Mouse (Mus musculus) kidney, postnatal 14 days (tissue): ENCODE results near the gene Gm572.
A peak's percentile ranks its signal among the peaks of the same experiment; 100 is the strongest.

Experiments used
- DNase-seq: peaks from one replicate; pipeline ENCODE4 v3.0.0; 2022; ENCODE audit warnings: mixed read lengths

Gene Gm572

GRCm38 (mm10) chr4:148625756-148626622 is 17.1 kb upstream of the Gm572 start:
- DNase-seq, result peak; percentile 29

GRCm38 (mm10) chr4:148626623-148627185 is 16.4 kb upstream of the Gm572 start, which contains the start of gene Tardbp:
Tardbp (minus strand) TSS chr4:148627019.
- peak; percentile 98 for DNase-seq

GRCm38 (mm10) chr4:148627246-148627645 is 15.9 kb upstream of the Gm572 start:
- no peak for DNase-seq

DNA sequence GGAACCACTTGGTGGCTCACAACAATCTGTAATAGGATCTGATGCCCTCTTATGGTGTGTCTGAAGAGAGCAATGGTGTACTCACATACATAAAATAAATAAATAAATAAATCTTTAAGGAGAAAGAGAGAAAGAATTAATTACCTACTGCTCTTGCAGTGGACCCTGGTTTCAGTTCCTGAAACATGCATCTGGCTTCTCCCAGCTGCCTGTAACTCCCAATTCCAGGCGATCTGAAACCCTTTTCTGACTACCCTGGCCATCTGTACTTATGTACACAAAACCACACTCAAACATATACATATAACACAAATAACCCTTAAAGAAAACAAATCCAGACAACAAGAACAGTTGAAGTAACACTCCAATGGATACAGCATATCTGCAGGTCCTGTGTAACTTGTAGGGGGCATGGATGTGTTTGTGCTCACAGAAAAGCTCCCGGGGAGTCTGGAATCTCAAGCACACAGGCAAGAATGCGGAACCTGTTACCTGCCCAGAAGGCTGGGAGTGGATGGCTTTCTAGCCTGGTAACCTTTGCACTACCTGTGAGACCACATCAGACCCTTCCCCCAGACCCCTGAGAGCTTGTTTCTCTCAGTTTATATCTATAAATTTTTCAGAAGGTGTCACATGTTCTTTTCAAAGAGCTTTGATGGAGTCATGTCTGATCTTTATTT is 11.0 kb upstream of the Gm572 start:
- peak; percentile 61 for DNase-seq

DNA sequence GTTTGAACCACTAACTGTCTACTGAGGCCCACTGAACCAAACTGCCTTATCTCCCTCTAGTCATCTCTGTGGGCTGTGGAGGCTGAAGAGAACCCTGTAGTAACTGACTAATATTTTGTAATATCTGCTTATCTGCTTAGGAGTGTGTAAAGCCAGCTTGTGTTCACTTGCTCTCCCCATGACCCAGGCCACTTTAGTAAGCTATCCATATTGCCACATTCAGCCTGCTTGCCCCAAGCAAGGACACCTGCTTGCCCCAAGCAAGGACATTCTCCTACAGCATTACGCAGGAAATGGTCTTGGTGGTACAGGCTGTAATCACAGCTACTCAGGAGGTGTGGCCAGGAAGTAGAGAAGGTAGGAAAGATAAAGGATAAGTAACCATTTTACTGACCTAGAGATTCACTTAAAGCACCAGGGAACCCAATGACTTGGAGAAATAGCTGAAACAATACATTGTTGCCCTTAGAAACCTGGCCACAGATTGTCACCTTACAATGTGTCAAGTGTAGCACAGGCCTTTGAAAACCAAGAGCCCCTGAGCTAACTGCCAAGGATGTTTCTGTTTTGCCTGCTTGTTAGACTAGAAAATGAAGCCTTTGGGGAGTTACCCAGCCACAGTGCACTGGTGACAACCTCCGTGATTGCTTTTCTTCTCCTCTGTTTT is 9.6 kb upstream of the Gm572 start:
- DNase-seq, result no peak

DNA sequence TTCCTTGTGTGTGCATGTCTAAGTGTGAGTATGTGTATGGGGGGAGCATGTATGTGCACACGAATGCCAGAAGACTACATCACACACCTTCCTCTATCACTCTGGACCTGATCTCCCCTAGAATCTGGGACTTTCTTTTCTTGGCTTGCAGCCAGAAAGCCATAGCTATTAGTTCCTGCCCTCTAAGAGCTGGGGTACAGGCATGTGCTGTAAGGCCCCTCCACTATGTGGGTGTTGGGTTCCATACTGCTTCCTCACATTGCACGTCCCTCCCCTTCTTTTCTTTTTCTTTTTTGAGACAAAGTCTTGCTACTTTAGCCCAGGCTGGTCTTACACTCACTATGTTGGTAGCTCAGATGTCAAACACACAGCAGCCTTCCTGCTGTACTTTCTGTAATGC is 7.8 kb upstream of the Gm572 start:
- no peak for DNase-seq

GRCm38 (mm10) chr4:148638302-148638701 is 4.8 kb upstream of the Gm572 start:
- no peak for DNase-seq

DNA sequence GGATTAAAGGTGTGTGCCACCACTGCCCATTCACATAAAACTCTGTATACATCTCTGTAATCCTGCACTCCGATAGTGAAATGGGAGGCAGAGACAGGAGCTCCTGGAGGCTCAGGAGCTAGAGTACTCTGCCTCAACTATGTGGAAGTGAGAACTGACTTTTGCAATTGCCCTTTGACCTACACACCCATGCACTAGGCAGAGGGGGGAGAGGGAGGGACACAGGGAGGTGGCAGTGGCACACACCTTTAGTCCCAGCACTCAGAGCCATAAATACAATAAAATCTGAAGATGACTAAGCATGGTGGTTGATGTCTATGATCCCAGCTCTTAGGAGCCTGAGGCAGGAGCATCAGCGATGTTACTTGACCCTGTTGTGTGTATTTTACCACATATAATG is 3.7 kb upstream of the Gm572 start:
- DNase-seq, result no peak

GRCm38 (mm10) chr4:148641121-148641520 is 2.0 kb upstream of the Gm572 start:
- peak; percentile 77 for DNase-seq

- peak; percentile 86 for DNase-seq
These were observed 1.0 kb downstream of the Gm572 start for GRCm38 (mm10) chr4:148644157-148644511.

- DNase-seq, result no peak
These were observed 1.8 kb downstream of the Gm572 start for GRCm38 (mm10) chr4:148644926-148645325.

DNA sequence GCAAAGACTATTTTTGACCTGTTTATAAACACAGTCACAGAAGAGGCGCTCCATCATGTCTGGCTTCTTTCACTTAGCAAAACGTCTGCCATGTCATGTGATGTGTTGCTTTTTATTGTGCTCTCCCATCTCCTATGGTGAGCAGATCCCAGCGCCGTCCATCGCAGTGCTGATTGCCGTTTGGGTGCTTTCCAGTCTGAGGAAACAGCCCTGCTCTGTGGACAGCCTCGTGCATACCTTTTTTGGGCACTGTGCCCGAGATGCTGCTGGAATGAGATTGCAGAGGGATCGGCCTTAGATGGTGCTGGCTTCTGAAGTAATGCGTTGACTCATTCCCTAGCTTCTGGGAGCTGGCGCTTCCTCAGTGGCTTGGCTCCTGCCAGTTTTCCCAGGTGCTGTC is 3.5 kb downstream of the Gm572 start:
- no peak for DNase-seq

- no peak for DNase-seq
These were observed 6.2 kb downstream of the Gm572 start for GRCm38 (mm10) chr4:148649309-148649708.

DNA sequence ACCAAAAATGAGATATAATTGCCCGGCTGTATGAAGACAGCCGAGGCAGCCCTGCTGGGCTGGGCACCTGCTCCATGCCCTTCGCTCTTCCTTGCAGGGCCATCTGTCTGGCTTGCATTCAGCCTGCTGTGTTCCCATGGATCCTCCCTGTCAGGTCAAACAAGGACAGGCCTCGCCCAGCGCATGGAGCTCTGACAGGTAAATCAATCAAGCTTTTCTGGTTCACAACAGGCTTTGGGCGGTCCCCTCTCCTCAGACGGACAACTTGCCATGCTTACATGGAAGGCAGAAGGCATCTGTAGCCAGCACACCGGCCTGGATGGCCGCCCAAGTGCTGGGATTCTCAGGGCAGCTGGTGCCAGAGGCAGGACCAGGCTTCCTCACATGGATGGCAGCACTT is 7.9 kb downstream of the Gm572 start:
- DNase-seq, result peak; percentile 35

DNA sequence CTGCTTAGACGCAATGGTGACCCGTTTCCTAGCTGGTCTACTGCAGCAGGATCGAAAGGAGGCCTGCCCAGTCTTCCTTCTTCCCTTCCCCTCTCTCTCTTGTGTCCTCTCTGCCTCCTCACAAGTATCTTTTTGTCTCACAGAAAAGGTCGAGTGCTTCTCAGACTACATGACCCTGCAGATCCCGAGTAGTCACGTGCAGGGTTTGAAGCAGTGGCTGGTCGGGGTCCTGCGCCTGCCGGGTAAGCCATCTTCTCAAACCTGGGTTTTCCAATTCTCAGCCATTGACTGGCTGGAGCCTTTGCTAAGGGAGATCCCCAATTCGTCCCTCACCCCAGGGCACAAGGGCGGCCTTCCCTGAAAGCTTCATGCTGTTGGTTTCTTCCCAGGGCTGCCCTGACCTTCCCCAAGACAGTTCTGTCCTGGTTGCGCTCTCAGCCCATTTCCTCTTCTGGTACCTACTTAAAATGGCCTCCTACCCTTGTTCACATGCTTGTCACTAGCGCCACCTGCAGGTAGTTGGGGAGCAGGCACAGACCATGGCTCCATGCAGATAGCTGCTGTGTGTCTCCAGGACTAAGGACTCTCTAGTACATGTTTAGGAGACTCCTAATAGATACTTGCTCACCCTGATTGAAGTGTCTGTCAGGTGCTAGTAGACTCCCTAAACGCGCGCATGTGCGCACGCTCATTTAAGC is 11.7 kb downstream of the Gm572 start:
- peak; percentile 55 for DNase-seq

GRCm38 (mm10) chr4:148656691-148657258 is 13.7 kb downstream of the Gm572 start:
- DNase-seq, result no peak

DNA sequence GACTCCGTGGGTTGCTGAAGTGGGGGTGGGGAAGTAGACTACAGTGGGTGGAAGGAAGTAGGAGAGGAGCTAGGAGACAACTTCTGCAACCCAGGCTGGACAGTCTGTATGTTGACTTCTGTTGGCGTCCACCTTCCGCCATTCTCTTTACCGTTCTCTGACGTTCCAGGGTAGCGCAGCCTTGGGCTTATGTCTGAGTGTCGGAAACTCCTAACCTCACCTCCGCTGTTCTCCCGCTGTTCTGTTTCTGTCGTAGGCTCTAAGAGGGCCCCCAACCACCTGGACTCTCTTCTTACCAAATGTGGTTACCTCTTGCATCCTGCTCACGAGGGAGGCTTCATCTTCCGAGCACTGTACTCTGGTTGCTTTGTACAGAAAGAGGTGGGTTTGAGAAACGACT is 14.7 kb downstream of the Gm572 start:
- DNase-seq, result no peak

- no peak for DNase-seq
These were observed 17.1 kb downstream of the Gm572 start for GRCm38 (mm10) chr4:148660174-148660573.

DNA sequence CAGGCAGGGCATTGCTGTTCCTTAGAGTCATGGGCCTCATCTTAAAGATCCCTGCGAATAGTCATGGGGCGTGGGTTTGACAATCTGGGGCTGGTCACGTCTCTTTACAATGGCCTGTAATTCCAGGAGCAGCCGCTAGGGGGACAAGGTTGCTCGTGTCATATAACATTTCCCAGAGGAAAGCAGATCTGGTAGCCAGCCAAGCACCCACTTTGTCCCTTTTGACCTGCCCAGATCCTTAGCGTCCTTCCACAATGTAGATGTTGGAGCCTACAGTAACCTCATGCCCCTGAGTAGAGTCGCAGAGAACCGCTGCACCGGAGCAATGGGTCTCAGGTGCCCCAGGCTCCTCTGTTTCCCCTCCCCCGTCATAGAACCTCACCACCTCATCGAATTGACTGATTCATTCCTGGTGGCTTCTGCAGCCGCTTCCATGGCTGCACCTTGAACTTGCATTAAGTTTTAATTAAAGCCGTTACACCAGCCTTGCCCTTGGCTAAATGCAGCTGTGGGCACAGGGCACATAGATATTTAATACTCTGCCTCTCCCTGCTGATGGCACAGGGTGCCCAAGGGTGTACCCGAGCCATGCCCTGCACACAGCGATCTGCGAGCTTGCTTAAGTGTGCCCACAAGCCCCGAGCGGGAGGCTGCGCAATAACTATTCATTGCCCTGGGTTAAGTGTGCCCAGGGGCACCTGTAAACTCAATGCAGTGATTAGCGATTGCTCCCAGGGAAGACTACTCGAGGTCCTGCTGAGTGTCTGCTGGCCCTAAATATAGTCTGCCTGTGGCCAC is 19.2 kb downstream of the Gm572 start:
- peak; percentile 83 for DNase-seq

GRCm38 (mm10) chr4:148663326-148663725 is 20.2 kb downstream of the Gm572 start:
- DNase-seq, result no peak

- no peak for DNase-seq
These were observed 20.9 kb downstream of the Gm572 start for GRCm38 (mm10) chr4:148664021-148664420.
